Mouse (Mus musculus): ENCODE measurements around the gene Tunar. TPM values are rescaled to one million over a fixed set of nuclear protein-coding genes. Genes with fewer than 3 reads are reported as not detected.
A peak's percentile ranks its signal among the peaks of the same experiment; 100 is the strongest.

The Tunar gene
- polyA plus RNA-seq (2015; fragmentation: Nextera tagmentation; extraction: Ambion mirVana): 17.8 and 18.6 TPM in 2 replicates

DNA sequence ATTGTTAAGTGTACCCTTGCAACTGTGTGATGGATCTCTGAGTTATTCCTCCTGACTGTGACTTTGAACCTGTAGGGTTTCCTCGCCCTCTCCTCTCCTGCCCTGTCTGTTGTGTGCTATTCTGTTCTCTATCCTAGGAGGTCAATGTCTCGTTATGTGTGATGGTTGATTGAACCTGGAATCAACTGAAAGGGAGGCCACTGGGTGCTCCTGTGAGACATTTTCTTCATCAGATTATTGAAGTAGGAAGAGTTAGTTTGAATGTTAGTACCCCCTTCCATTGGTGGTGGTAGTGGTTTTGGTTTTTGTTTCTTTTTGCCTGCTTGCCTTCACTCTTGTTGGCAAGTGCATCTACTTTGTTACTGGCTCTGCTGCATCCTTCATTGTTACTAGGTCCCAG is at the start of gene Tunar:
Tunar (plus strand) TSS at position 301 of the 400 bp plus-strand sequence.
- no peak within 1 kb of the TSS for H3K4me2 ChIP-seq
- H3K36me3 ChIP-seq (replicated peaks): no peaks in the 10 kb centered on the region
- no peaks in the 10 kb centered on the region for H3K9me3 ChIP-seq
- 94% methylated on average over 2 of the region's 2 CpGs for WGBS
- H3K4me1 ChIP-seq: peaks cover 20% of the 10 kb centered on the region
- H3K27me3 ChIP-seq (replicated peaks): no peaks in the 10 kb centered on the region
- no peak within 1 kb of the TSS for H3K9ac ChIP-seq
- H3K27ac ChIP-seq: no peak within 1 kb of the TSS
- no peak within 1 kb of the TSS for H3K4me3 ChIP-seq
- ATAC-seq (replicated peaks): no peak

DNA sequence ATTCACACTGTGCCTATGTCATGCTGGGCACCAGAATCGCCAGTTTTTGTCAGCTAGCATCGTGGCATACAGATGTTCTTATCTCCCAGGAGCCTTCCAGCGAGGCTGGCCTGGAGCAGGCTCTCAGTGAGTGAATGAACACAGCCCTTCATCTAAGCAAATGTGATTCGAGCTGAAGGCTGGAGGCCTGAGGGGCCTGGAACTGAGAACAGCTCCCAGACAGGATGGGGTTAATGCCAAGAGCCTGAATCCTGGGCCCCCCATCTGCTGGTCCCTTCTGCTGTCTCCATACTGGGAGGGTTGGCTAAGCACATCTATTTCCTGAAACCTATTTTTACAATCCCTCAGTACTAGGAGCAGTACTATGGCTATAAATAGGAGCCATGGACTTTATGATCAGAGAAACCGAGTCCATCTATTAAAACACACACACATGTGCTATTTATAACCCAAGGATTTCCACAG is 21.1 kb upstream of the Tunar start:
- H3K27ac ChIP-seq: no peak overlapping the region
- H3K9me3 ChIP-seq: no peaks in the 10 kb centered on the region
- H3K36me3 ChIP-seq (replicated peaks): no peaks in the 10 kb centered on the region
- H3K9ac ChIP-seq: no peak overlapping the region
- WGBS: 68% methylated on average over 5 of the region's 5 CpGs
- no peak for ATAC-seq (replicated peaks)
- no peaks in the 10 kb centered on the region for H3K4me1 ChIP-seq
- no peak overlapping the region for H3K4me2 ChIP-seq
- no peaks in the 10 kb centered on the region for H3K27me3 ChIP-seq (replicated peaks)
- no peak overlapping the region for H3K4me3 ChIP-seq

DNA sequence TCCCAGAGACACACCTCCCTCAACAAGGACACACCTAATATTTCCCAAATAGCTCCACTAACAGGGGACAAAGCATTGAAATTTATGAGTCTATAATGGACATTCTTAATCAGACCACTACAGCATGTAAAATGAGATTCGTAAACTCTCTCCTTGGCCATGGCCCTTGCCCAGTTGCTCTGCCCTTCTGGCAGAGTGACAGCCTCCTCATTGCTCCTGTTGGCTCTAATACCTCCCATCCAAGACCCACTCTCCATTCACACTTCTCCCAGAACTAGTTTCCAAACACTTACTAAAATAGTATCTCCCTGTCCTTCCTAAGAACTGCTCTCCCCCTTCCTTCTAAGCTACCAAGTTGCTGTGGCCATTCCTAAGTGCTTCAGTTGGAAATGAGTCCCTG is 19.3 kb upstream of the Tunar start:
- Histone ChIP-seq H3K27me3 (replicated peaks) (no peaks in the 10 kb centered on the region), H3K4me3 (no peak overlapping the region), H3K36me3 (replicated peaks) (no peaks in the 10 kb centered on the region), H3K9ac (no peak overlapping the region), H3K9me3 (no peaks in the 10 kb centered on the region), H3K4me1 (no peaks in the 10 kb centered on the region), H3K27ac (no peak overlapping the region), H3K4me2 (no peak overlapping the region)
- 91% methylated on average over 1 of the region's 1 CpGs for WGBS
- no peak for ATAC-seq (replicated peaks)

DNA sequence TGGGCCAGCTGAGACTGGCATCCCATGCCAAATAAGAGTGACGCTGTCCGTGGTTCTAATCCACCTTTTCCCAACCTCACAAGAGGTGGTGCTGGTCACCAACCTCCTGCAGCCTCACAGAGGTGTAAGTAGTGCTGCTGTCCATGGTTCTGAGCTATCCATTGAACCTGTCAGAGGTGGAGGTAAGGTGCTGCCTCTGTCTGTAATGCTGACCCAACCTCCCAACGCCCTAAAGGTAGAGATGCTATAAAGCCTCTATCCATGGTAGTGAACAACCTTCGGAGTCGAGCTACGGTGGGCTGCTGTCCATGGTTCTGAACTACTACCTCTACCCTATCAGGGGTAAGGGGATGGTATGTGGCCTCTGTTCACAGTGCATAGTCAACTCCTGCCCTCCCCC is 11.5 kb upstream of the Tunar start:
- no peak for ATAC-seq (replicated peaks)
- no peaks in the 10 kb centered on the region for H3K9me3 ChIP-seq
- no peak overlapping the region for H3K4me2 ChIP-seq
- H3K9ac ChIP-seq: no peak overlapping the region
- WGBS: 27% methylated on average over 6 of the region's 6 CpGs
- H3K27me3 ChIP-seq (replicated peaks): no peaks in the 10 kb centered on the region
- no peak overlapping the region for H3K4me3 ChIP-seq
- H3K27ac ChIP-seq: no peak overlapping the region
- H3K4me1 ChIP-seq: no peaks in the 10 kb centered on the region
- no peaks in the 10 kb centered on the region for H3K36me3 ChIP-seq (replicated peaks)

DNA sequence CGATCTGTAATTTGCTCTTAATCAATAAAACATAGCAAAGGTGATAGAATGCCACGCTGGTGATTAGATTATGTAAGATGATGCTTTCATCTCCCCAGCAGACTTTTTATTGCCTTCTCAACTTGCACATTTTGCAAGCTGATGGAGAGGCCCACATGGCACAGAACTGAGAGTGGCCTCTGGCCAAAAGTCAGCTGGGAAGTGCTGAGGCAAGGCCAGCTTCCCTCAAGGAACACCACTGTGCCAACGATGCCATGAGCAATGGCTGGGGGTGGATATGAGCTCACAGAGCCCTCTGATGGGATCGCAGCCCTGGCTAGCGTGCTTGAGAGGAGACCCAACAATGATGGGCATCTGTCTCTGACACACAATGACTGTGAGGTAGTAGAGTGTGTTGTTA is 6.6 kb upstream of the Tunar start:
- H3K4me3 ChIP-seq: no peak overlapping the region
- H3K4me1 ChIP-seq: no peaks in the 10 kb centered on the region
- ATAC-seq (replicated peaks): no peak
- WGBS: 74% methylated on average over 5 of the region's 5 CpGs
- no peaks in the 10 kb centered on the region for H3K36me3 ChIP-seq (replicated peaks)
- H3K27me3 ChIP-seq (replicated peaks): no peaks in the 10 kb centered on the region
- no peak overlapping the region for H3K4me2 ChIP-seq
- no peak overlapping the region for H3K9ac ChIP-seq
- H3K27ac ChIP-seq: no peak overlapping the region
- H3K9me3 ChIP-seq: no peaks in the 10 kb centered on the region

DNA sequence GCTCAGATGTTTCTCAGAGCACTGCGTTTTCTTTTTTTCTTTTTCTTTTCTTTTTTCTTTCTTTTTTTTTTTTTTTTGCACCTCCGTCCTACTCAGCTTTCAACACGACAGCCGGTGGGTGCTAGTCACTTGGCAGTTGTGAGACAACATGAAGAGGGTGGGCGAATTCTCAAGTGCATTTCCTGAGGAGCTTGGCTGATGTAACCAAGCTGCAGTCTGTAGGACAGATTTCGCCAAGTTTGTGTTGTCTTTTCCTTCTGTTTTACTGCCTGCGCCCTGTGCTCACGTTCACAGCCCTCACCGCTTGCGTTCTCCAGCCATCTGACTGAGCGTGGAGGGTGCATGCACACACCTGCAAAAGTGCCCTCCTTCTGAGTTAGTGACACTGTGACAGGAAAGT is 5.3 kb upstream of the Tunar start:
- WGBS: 69% methylated on average over 11 of the region's 11 CpGs
- no peak overlapping the region for H3K9ac ChIP-seq
- no peak overlapping the region for H3K4me3 ChIP-seq
- no peaks in the 10 kb centered on the region for H3K4me1 ChIP-seq
- no peak overlapping the region for H3K4me2 ChIP-seq
- no peaks in the 10 kb centered on the region for H3K27me3 ChIP-seq (replicated peaks)
- H3K36me3 ChIP-seq (replicated peaks): no peaks in the 10 kb centered on the region
- no peak for ATAC-seq (replicated peaks)
- H3K27ac ChIP-seq: no peak overlapping the region
- H3K9me3 ChIP-seq: no peaks in the 10 kb centered on the region

DNA sequence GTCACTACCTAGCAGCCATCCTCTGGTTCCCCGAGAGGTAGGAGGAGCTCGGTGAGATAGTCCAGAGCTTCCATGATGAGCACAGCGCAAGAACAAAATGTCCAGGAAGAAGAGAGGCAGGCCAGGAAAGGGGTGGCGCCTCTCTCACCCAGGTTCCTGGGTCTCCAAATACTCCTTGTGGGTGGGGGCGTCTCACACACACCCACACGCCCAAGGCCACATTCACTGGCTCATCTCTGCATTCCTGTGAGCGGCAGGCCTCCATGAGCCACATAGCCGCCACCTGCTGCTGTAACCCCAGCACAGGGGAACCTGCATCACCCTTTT is 2.4 kb downstream of the Tunar start:
- Histone ChIP-seq H3K36me3 (replicated peaks) (no peaks in the 10 kb centered on the region), H3K27ac (peak overlapping the region; percentile 84), H3K27me3 (replicated peaks) (no peaks in the 10 kb centered on the region), H3K9me3 (no peaks in the 10 kb centered on the region), H3K4me2 (peak overlapping the region; percentile 76), H3K4me3 (peak overlapping the region; percentile 68), H3K4me1 (peaks cover 31% of the 10 kb centered on the region), H3K9ac (peak overlapping the region; percentile 76)
- peak; percentile 27 for ATAC-seq (replicated peaks)
- WGBS: 9% methylated on average over 8 of the region's 8 CpGs

DNA sequence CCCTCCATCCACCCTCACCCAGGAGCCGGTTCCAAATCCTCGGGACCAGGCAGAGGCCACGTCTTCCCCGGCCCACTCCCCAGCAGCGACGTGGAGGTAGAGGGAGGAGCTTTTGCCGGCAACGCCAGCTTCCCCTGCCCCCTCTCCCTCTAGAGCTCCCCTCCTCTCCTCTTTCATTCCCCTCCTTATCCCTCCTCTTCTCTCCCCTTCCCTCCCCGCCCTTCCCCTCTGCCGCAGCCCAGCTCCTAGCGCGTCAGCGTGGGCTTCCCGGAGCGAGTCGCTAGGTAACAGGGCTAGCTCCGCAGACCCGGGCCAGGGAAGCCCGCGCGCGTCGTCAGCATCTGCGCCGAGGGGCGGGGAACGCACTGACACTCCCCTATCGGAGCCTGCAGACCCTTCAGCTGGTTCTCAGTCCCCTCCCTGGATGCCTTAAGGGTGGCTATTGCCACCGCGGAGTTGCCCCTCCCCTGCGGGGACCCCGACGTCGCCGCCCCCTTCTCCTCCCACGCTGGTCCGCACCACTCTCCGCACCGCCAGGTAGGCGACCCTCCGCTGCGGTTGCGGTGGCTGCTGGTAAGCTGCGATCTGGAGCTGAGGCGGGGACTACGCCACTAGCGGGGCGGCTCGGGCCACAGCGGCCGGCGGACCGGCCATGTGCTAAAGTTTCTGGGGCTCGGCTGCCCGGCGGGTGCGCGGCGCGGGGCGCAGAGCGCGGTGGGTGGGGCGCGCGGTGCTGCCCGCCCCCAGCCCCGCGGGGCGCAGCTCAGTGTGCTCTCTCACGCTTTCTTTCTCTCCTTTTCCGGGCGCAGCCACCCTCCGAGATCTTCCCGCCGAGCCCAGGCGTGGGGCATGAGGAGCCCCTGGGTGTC is 3.0 kb downstream of the Tunar start:
- under 1% methylated on average over 74 of the region's 77 CpGs for WGBS
- Histone ChIP-seq H3K27me3 (replicated peaks) (no peaks in the 10 kb centered on the region), H3K27ac (peak overlapping the region; percentile 84), H3K4me1 (peaks cover 31% of the 10 kb centered on the region), H3K4me2 (peak overlapping the region; percentile 76), H3K9me3 (no peaks in the 10 kb centered on the region), H3K9ac (peak overlapping the region; percentile 76), H3K36me3 (replicated peaks) (no peaks in the 10 kb centered on the region), H3K4me3 (peak overlapping the region; percentile 68)
- ATAC-seq (replicated peaks): peak; percentile 96

DNA sequence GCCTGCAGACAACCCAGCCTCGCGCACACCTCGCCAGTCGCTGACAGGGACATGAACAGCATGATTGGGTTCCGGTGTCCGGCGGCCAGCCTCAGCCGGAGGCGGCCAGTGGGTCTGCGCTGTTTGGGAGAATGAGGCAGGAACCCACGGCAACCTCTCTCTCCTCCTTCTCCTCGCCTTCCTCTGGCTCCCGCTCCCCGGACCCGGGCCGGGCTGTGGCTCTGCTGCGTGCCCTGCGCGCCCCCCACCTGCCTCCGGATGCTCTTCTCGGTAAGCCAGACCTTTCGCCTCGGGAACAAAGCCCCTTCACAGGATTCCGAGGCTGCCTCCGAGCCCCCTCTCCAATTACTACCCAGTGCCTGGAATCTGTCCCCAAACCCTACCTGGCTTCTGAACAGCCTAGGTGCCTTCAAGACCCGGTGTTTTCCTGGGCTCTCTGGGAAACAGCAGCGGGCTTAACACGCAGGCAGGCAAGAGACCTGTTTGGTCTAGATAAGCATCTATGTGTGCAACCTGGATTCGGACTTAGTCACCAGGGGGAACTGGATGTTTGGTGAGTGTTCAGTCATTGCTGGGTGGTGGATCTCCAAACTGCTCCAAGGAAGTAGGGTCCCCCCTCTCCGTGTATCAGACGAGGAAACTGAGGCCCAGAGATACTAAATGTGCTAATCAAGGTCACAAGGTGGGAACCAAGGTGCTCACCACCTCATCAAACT is 3.8 kb downstream of the Tunar start:
- H3K4me1 ChIP-seq: peaks cover 34% of the 10 kb centered on the region
- WGBS: 3% methylated on average over 31 of the region's 31 CpGs
- no peaks in the 10 kb centered on the region for H3K27me3 ChIP-seq (replicated peaks)
- peak overlapping the region; percentile 76 for H3K4me2 ChIP-seq
- ATAC-seq (replicated peaks): peak; percentile 19; the same call in 1 of the 2 replicates
- peak overlapping the region; percentile 84 for H3K27ac ChIP-seq
- no peaks in the 10 kb centered on the region for H3K36me3 ChIP-seq (replicated peaks)
- peak overlapping the region; percentile 68 for H3K4me3 ChIP-seq
- H3K9me3 ChIP-seq: no peaks in the 10 kb centered on the region
- H3K9ac ChIP-seq: peak overlapping the region; percentile 76

DNA sequence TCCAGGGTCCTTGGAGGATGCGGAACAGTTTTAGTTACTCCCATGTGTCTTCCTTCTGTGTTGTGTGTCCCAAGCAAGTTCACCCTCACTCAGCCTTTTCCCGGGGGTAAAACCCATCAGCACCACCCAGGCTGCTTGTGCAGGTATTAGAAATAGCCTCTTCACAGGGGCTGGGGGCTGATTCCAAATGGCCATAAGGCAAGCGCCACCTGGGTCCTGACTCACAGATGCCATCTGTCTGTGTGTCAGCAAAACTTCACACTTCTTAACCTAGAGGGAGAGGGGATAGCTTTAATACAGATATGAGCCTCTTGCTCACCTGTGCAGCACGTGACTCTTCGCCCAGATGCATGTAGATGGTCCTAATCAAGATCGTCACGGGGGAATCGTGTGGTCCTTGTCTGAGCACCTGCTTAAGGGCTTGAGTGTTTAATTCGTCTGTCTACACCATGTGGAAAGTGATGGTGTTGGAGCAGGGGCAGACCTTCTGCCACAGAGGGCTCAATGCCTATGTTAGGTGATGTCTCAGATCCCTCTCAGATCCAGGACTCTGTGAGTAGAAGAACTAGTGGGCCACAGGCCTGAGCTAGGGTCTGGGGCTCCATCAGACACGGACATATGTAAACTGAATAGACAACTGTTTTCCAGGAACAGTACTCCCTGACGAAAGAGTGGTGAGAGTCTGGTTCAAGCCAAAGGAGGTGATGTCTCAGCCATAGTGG is 4.7 kb downstream of the Tunar start:
- Histone ChIP-seq H3K4me3 (peak overlapping the region; percentile 68), H3K4me1 (peaks cover 39% of the 10 kb centered on the region), H3K9ac (no peak overlapping the region), H3K4me2 (peak overlapping the region; percentile 76), H3K9me3 (no peaks in the 10 kb centered on the region), H3K27me3 (replicated peaks) (no peaks in the 10 kb centered on the region), H3K27ac (no peak overlapping the region), H3K36me3 (replicated peaks) (no peaks in the 10 kb centered on the region)
- 85% methylated on average over 11 of the region's 11 CpGs for WGBS
- no peak for ATAC-seq (replicated peaks)

DNA sequence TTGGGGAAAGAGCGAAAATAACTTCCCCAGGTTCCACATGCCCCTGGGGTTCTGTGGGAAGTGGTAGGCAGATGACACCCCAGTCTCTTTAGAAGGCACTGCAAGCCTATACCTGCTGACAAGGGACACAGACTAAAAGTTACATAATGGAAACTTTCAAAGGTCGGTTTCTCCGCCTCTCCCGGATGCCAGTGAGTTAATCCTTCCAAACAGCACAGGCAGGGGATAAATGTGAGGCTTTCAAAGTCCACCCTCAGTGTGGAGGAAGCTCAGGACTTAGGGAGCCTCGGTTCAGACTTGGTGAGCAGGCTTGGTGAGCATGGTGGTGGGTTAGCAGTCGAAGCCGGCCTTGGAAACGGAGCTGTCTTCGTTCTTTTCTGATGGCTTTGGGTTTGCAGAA is 7.9 kb downstream of the Tunar start:
- no peak overlapping the region for H3K4me2 ChIP-seq
- H3K4me3 ChIP-seq: no peak overlapping the region
- 27% methylated on average over 9 of the region's 9 CpGs for WGBS
- H3K4me1 ChIP-seq: peaks cover 27% of the 10 kb centered on the region
- H3K9ac ChIP-seq: no peak overlapping the region
- no peaks in the 10 kb centered on the region for H3K27me3 ChIP-seq (replicated peaks)
- no peak for ATAC-seq (replicated peaks)
- no peaks in the 10 kb centered on the region for H3K36me3 ChIP-seq (replicated peaks)
- no peak overlapping the region for H3K27ac ChIP-seq
- no peaks in the 10 kb centered on the region for H3K9me3 ChIP-seq

DNA sequence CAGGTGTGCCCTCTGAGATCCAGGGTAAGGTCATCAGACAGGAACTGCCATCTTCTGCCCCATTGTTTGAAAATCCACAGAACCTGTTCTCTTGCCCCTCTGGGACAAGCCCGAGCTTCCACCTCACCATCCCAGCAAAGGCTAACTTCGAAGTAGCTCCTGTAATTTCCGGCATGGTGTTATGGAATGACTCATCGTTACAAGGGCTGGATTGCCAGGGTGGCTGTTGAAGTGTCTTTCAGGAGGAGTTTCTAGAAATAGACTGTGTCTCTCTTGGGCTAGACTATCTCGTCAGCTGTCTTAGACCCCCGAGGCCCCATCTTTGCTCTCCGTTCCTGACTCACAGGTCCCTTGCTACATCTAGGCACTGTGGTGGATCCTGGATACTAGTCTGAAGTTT is 10.8 kb downstream of the Tunar start:
- Histone ChIP-seq H3K9ac (no peak overlapping the region), H3K4me2 (no peak overlapping the region), H3K4me1 (peaks cover 12% of the 10 kb centered on the region), H3K9me3 (no peaks in the 10 kb centered on the region), H3K27ac (no peak overlapping the region), H3K27me3 (replicated peaks) (no peaks in the 10 kb centered on the region), H3K4me3 (no peak overlapping the region), H3K36me3 (replicated peaks) (no peaks in the 10 kb centered on the region)
- 88% methylated on average over 7 of the region's 7 CpGs for WGBS
- no peak for ATAC-seq (replicated peaks)
